Mouse (Mus musculus) stomach, embryonic 15.5 days (tissue): ENCODE data around the gene Cdkn3. TPM values are rescaled to one million over a fixed set of nuclear protein-coding genes. Genes with fewer than 3 reads are reported as not detected.

Experiments used
- ATAC-seq: fragments of 200-750 bp; cut with Nextera tagmentation; 2 replicates; pipeline ENCODE4 v1.8.0; 2017; ENCODE audit warnings: low read depth, moderate number of reproducible peaks, moderate TSS enrichment; ENCODE audit not compliant: insufficient read depth, low FRiP score
- H3K27ac ChIP-seq: fragments of 300-500 bp; sonication (generic); 2 replicates; pipeline ENCODE4 v1.5.1; 2015; ENCODE audit warnings: mild to moderate bottlenecking, inconsistent platforms
- H3K27me3 ChIP-seq: fragments of 300-500 bp; sonication (generic); replicated peaks from 2 replicates; pipeline ENCODE4 v1.6.1; 2015; ENCODE audit warnings: inconsistent platforms
- H3K36me3 ChIP-seq: fragments of 300-500 bp; sonication (generic); 2 replicates; pipeline ENCODE4 v1.6.1; 2015; ENCODE audit warnings: inconsistent platforms
- H3K4me1 ChIP-seq: fragments of 300-500 bp; sonication (generic); 2 replicates; pipeline ENCODE4 v1.6.1; 2015; ENCODE audit warnings: inconsistent platforms
- H3K4me2 ChIP-seq: fragments of 300-500 bp; sonication (generic); 2 replicates; pipeline ENCODE4 v1.6.1; 2015; ENCODE audit warnings: mild to moderate bottlenecking, inconsistent platforms
- H3K4me3 ChIP-seq: fragments of 300-500 bp; sonication (generic); replicated peaks from 2 replicates; pipeline ENCODE4 v1.5.1; 2015; ENCODE audit warnings: inconsistent platforms
- H3K9ac ChIP-seq: fragments of 300-500 bp; sonication (generic); 2 replicates; pipeline ENCODE4 v1.6.1; 2015; ENCODE audit warnings: inconsistent platforms
- H3K9me3 ChIP-seq: fragments of 300-500 bp; sonication (generic); 2 replicates; pipeline ENCODE4 v1.6.1; 2016; ENCODE audit warnings: inconsistent platforms
- WGBS: fragments of 180-500 bp; shearing (Covaris S2); methylation state at CpG from one replicate; pipeline ENCODE4 v1.1.7; 2015; 5-methylcytosine and 5-hydroxymethylcytosine counted together
- polyA plus RNA-seq: library from polyadenylated mRNA; unstranded; fragments of >200 nt; fragmentation: Nextera tagmentation; extraction: Ambion mirVana; gene quantifications from 2 replicates; pipeline ENCODE4 v1.2.1, GENCODE M21; 2015

The Cdkn3 gene
- polyA plus RNA-seq, 1 experiment from 2014 or later: 60.6 TPM

- ATAC-seq: no peak
- no peak overlapping the region for H3K9ac ChIP-seq
- 80% methylated on average over 5 of the region's 5 CpGs for WGBS
- H3K27ac ChIP-seq: no peak overlapping the region
- H3K4me3 ChIP-seq: no peak overlapping the region
- H3K27me3 ChIP-seq: no peaks in the 10 kb centered on the region
- no peaks in the 10 kb centered on the region for H3K9me3 ChIP-seq
- H3K36me3 ChIP-seq: peaks cover 9% of the 10 kb centered on the region; the same call in 1 of the 2 replicates
- H3K4me2 ChIP-seq: no peak overlapping the region
- H3K4me1 ChIP-seq: 0 out of 2 replicates have a peak, but pooled peaks cover 8% of the 10 kb centered on the region
Measured at GRCm38 (mm10) chr14:46785247-46785646, 24.9 kb downstream of the Cdkn3 start.

GRCm38 (mm10) chr14:46787454-46787786 is 27.1 kb downstream of the Cdkn3 start:
- Histone ChIP-seq H3K27ac (peak overlapping the region; percentile 95), H3K27me3 (no peaks in the 10 kb centered on the region), H3K9me3 (no peaks in the 10 kb centered on the region), H3K4me1 (0 out of 2 replicates have a peak, but pooled peaks cover 8% of the 10 kb centered on the region), H3K4me3 (peak overlapping the region; percentile 76), H3K9ac (peak overlapping the region; percentile 78), H3K36me3 (0 out of 2 replicates have a peak, but pooled peaks cover 5% of the 10 kb centered on the region), H3K4me2 (peak overlapping the region; percentile 57)
- no peak for ATAC-seq
- under 1% methylated on average over 11 of the region's 11 CpGs for WGBS

- WGBS: under 1% methylated on average over 84 of the region's 86 CpGs
- Histone ChIP-seq H3K9ac (peak within 1 kb of the TSS; percentile 78), H3K4me3 (peak within 1 kb of the TSS; percentile 76), H3K4me1 (0 out of 2 replicates have a peak, but pooled peaks cover 8% of the 10 kb centered on the region), H3K9me3 (no peaks in the 10 kb centered on the region), H3K27ac (peak within 1 kb of the TSS; percentile 95), H3K4me2 (peak within 1 kb of the TSS; percentile 57), H3K36me3 (0 out of 2 replicates have a peak, but pooled peaks cover 5% of the 10 kb centered on the region), H3K27me3 (no peaks in the 10 kb centered on the region)
- peak; percentile 96 for ATAC-seq
Measured at GRCm38 (mm10) chr14:46787787-46788504, 27.6 kb downstream of the Cdkn3 start, which contains the start of gene Cnih1. Gene Cnih1, minus strand, starts transcription at chr14:46788411.

- Histone ChIP-seq H3K9ac (no peak overlapping the region), H3K4me3 (peak overlapping the region; percentile 76), H3K9me3 (no peaks in the 10 kb centered on the region), H3K4me2 (peak overlapping the region; percentile 57), H3K27ac (peak overlapping the region; percentile 95; the same call in 1 of the 2 replicates), H3K27me3 (no peaks in the 10 kb centered on the region), H3K4me1 (0 out of 2 replicates have a peak, but pooled peaks cover 8% of the 10 kb centered on the region), H3K36me3 (0 out of 2 replicates have a peak, but pooled peaks cover 3% of the 10 kb centered on the region)
- no peak; the same call in 1 of the 2 replicates for ATAC-seq
- WGBS: 22% methylated on average over 8 of the region's 8 CpGs
Measured at GRCm38 (mm10) chr14:46788505-46788901, 28.2 kb downstream of the Cdkn3 start.

GRCm38 (mm10) chr14:46790303-46790702 is 30.0 kb downstream of the Cdkn3 start:
- H3K9ac ChIP-seq: no peak overlapping the region
- no peak overlapping the region for H3K27ac ChIP-seq
- H3K4me2 ChIP-seq: no peak overlapping the region
- H3K4me1 ChIP-seq: 0 out of 2 replicates have a peak, but pooled peaks cover 8% of the 10 kb centered on the region
- H3K36me3 ChIP-seq: no peaks in the 10 kb centered on the region
- H3K9me3 ChIP-seq: no peaks in the 10 kb centered on the region
- ATAC-seq: no peak
- WGBS: 74% methylated on average over 4 of the region's 4 CpGs
- no peaks in the 10 kb centered on the region for H3K27me3 ChIP-seq
- no peak overlapping the region for H3K4me3 ChIP-seq

- no peak for ATAC-seq
- Histone ChIP-seq H3K4me3 (no peak overlapping the region), H3K9me3 (no peaks in the 10 kb centered on the region), H3K27me3 (no peaks in the 10 kb centered on the region), H3K4me2 (no peak overlapping the region), H3K36me3 (no peaks in the 10 kb centered on the region), H3K4me1 (0 out of 2 replicates have a peak, but pooled peaks cover 8% of the 10 kb centered on the region), H3K27ac (no peak overlapping the region), H3K9ac (no peak overlapping the region)
- WGBS: 89% methylated on average over 6 of the region's 6 CpGs
Measured at GRCm38 (mm10) chr14:46790723-46791122, 30.4 kb downstream of the Cdkn3 start.

GRCm38 (mm10) chr14:46794157-46794556 is 33.8 kb downstream of the Cdkn3 start:
- WGBS: 83% methylated on average over 5 of the region's 5 CpGs
- no peaks in the 10 kb centered on the region for H3K9me3 ChIP-seq
- no peaks in the 10 kb centered on the region for H3K36me3 ChIP-seq
- H3K4me1 ChIP-seq: no peaks in the 10 kb centered on the region
- H3K27ac ChIP-seq: no peak overlapping the region
- H3K4me3 ChIP-seq: no peak overlapping the region
- ATAC-seq: no peak
- H3K4me2 ChIP-seq: no peak overlapping the region
- H3K27me3 ChIP-seq: no peaks in the 10 kb centered on the region
- no peak overlapping the region for H3K9ac ChIP-seq

- Histone ChIP-seq H3K27me3 (no peaks in the 10 kb centered on the region), H3K9ac (no peak overlapping the region), H3K36me3 (no peaks in the 10 kb centered on the region), H3K4me3 (no peak overlapping the region), H3K4me1 (no peaks in the 10 kb centered on the region), H3K9me3 (no peaks in the 10 kb centered on the region), H3K4me2 (no peak overlapping the region), H3K27ac (no peak overlapping the region)
- WGBS: 70% methylated on average over 3 of the region's 3 CpGs
- ATAC-seq: no peak
Measured at GRCm38 (mm10) chr14:46800684-46801345, 40.5 kb downstream of the Cdkn3 start.

GRCm38 (mm10) chr14:46803259-46803658 is 42.9 kb downstream of the Cdkn3 start:
- no peak overlapping the region for H3K27ac ChIP-seq
- no peaks in the 10 kb centered on the region for H3K27me3 ChIP-seq
- H3K36me3 ChIP-seq: no peaks in the 10 kb centered on the region
- no peak overlapping the region for H3K4me2 ChIP-seq
- WGBS: 80% methylated on average over 4 of the region's 4 CpGs
- no peak for ATAC-seq
- no peaks in the 10 kb centered on the region for H3K4me1 ChIP-seq
- H3K9me3 ChIP-seq: no peaks in the 10 kb centered on the region
- H3K4me3 ChIP-seq: no peak overlapping the region
- no peak overlapping the region for H3K9ac ChIP-seq

- Histone ChIP-seq H3K27ac (no peak overlapping the region), H3K9me3 (no peaks in the 10 kb centered on the region), H3K27me3 (no peaks in the 10 kb centered on the region), H3K9ac (no peak overlapping the region), H3K4me1 (no peaks in the 10 kb centered on the region), H3K4me3 (no peak overlapping the region), H3K4me2 (no peak overlapping the region), H3K36me3 (no peaks in the 10 kb centered on the region)
- no peak for ATAC-seq
- WGBS: 91% methylated on average over 1 of the region's 1 CpGs
Measured at GRCm38 (mm10) chr14:46803791-46804190, 43.5 kb downstream of the Cdkn3 start.

GRCm38 (mm10) chr14:46806186-46806585 is 45.8 kb downstream of the Cdkn3 start:
- H3K27ac ChIP-seq: no peak overlapping the region
- 78% methylated on average over 5 of the region's 5 CpGs for WGBS
- no peak overlapping the region for H3K9ac ChIP-seq
- no peaks in the 10 kb centered on the region for H3K9me3 ChIP-seq
- no peak for ATAC-seq
- no peaks in the 10 kb centered on the region for H3K27me3 ChIP-seq
- H3K4me1 ChIP-seq: no peaks in the 10 kb centered on the region
- H3K4me3 ChIP-seq: no peak overlapping the region
- no peak overlapping the region for H3K4me2 ChIP-seq
- peaks cover 3% of the 10 kb centered on the region; the same call in 1 of the 2 replicates for H3K36me3 ChIP-seq

GRCm38 (mm10) chr14:46807927-46808326 is 47.6 kb downstream of the Cdkn3 start:
- no peaks in the 10 kb centered on the region for H3K9me3 ChIP-seq
- ATAC-seq: no peak
- H3K27me3 ChIP-seq: no peaks in the 10 kb centered on the region
- H3K9ac ChIP-seq: no peak overlapping the region
- H3K36me3 ChIP-seq: peaks cover 6% of the 10 kb centered on the region; the same call in 1 of the 2 replicates
- H3K4me2 ChIP-seq: no peak overlapping the region
- 71% methylated on average over 3 of the region's 3 CpGs for WGBS
- no peak overlapping the region for H3K4me3 ChIP-seq
- H3K27ac ChIP-seq: no peak overlapping the region
- no peaks in the 10 kb centered on the region for H3K4me1 ChIP-seq
